Mouse (Mus musculus): ENCODE results near the gene Serpind1.

The Serpind1 gene

GRCm38 (mm10) chr16:17331855-17332254, 684 bp downstream of the Serpind1 start:
- H3K36me3 ChIP-seq (ENCODE audit: control insufficient read depth, insufficient read depth, low read length, poor library complexity, severe bottlenecking), result 0 out of 2 replicates have a peak, but pooled peaks cover 2% of the 10 kb centered on the region
- no peak for DNase-seq (ENCODE audit: low read depth, low spot score)
- no peaks in the 10 kb centered on the region for H3K27me3 ChIP-seq (ENCODE audit: control insufficient read depth, insufficient read depth, low read length, poor library complexity, severe bottlenecking)

- H3K27me3 ChIP-seq (ENCODE audit: control insufficient read depth, insufficient read depth, low read length, poor library complexity, severe bottlenecking), result no peaks in the 10 kb centered on the region
- no peaks in the 10 kb centered on the region for H3K36me3 ChIP-seq (ENCODE audit: control insufficient read depth, insufficient read depth, low read length, poor library complexity, severe bottlenecking)
- DNase-seq (ENCODE audit: low read depth, low spot score), result no peak
Measured at GRCm38 (mm10) chr16:17334574-17334973, 3.4 kb downstream of the Serpind1 start.

GRCm38 (mm10) chr16:17336089-17336488, 4.9 kb downstream of the Serpind1 start:
- DNase-seq (ENCODE audit: low read depth, low spot score), result no peak
- no peaks in the 10 kb centered on the region for H3K36me3 ChIP-seq (ENCODE audit: control insufficient read depth, insufficient read depth, low read length, poor library complexity, severe bottlenecking)
- no peaks in the 10 kb centered on the region for H3K27me3 ChIP-seq (ENCODE audit: control insufficient read depth, insufficient read depth, low read length, poor library complexity, severe bottlenecking)

GRCm38 (mm10) chr16:17339701-17340100, 8.5 kb downstream of the Serpind1 start:
- Histone ChIP-seq H3K27me3 (ENCODE audit: control insufficient read depth, insufficient read depth, low read length, poor library complexity, severe bottlenecking) (no peaks in the 10 kb centered on the region), H3K36me3 (ENCODE audit: control insufficient read depth, insufficient read depth, low read length, poor library complexity, severe bottlenecking) (no peaks in the 10 kb centered on the region)
- no peak for DNase-seq (ENCODE audit: low read depth, low spot score)

GRCm38 (mm10) chr16:17340705-17341104, 9.5 kb downstream of the Serpind1 start:
- H3K27me3 ChIP-seq (ENCODE audit: control insufficient read depth, insufficient read depth, low read length, poor library complexity, severe bottlenecking), result no peaks in the 10 kb centered on the region
- no peak for DNase-seq (ENCODE audit: low read depth, low spot score)
- H3K36me3 ChIP-seq (ENCODE audit: control insufficient read depth, insufficient read depth, low read length, poor library complexity, severe bottlenecking), result no peaks in the 10 kb centered on the region

GRCm38 (mm10) chr16:17341847-17342246, 10.7 kb downstream of the Serpind1 start:
- 0 out of 2 replicates have a peak, but pooled peaks cover 2% of the 10 kb centered on the region for H3K36me3 ChIP-seq (ENCODE audit: control insufficient read depth, insufficient read depth, low read length, poor library complexity, severe bottlenecking)
- no peak for DNase-seq (ENCODE audit: low read depth, low spot score)
- no peaks in the 10 kb centered on the region for H3K27me3 ChIP-seq (ENCODE audit: control insufficient read depth, insufficient read depth, low read length, poor library complexity, severe bottlenecking)

- Histone ChIP-seq H3K27me3 (ENCODE audit: control insufficient read depth, insufficient read depth, low read length, poor library complexity, severe bottlenecking) (no peaks in the 10 kb centered on the region), H3K36me3 (ENCODE audit: control insufficient read depth, insufficient read depth, low read length, poor library complexity, severe bottlenecking) (peaks cover 11% of the 10 kb centered on the region; the same call in 1 of the 2 replicates)
- DNase-seq (ENCODE audit: low read depth, low spot score), result no peak
Measured at GRCm38 (mm10) chr16:17345141-17345812, 14.1 kb downstream of the Serpind1 start.

GRCm38 (mm10) chr16:17345813-17346155, 14.6 kb downstream of the Serpind1 start:
- no peak for DNase-seq (ENCODE audit: low read depth, low spot score)
- H3K27me3 ChIP-seq (ENCODE audit: control insufficient read depth, insufficient read depth, low read length, poor library complexity, severe bottlenecking), result no peaks in the 10 kb centered on the region
- peaks cover 11% of the 10 kb centered on the region; the same call in 1 of the 2 replicates for H3K36me3 ChIP-seq (ENCODE audit: control insufficient read depth, insufficient read depth, low read length, poor library complexity, severe bottlenecking)

- peaks cover 11% of the 10 kb centered on the region; the same call in 1 of the 2 replicates for H3K36me3 ChIP-seq (ENCODE audit: control insufficient read depth, insufficient read depth, low read length, poor library complexity, severe bottlenecking)
- no peak for DNase-seq (ENCODE audit: low read depth, low spot score)
- no peaks in the 10 kb centered on the region for H3K27me3 ChIP-seq (ENCODE audit: control insufficient read depth, insufficient read depth, low read length, poor library complexity, severe bottlenecking)
Measured at GRCm38 (mm10) chr16:17346766-17347165, 15.6 kb downstream of the Serpind1 start.

GRCm38 (mm10) chr16:17356031-17356430, 24.9 kb downstream of the Serpind1 start:
- H3K36me3 ChIP-seq (ENCODE audit: control insufficient read depth, insufficient read depth, low read length, poor library complexity, severe bottlenecking), result peaks cover 18% of the 10 kb centered on the region
- DNase-seq (ENCODE audit: low read depth, low spot score), result no peak

GRCm38 (mm10) chr16:17358787-17359186, 27.6 kb downstream of the Serpind1 start:
- no peaks in the 10 kb centered on the region for H3K27me3 ChIP-seq (ENCODE audit: control insufficient read depth, insufficient read depth, low read length, poor library complexity, severe bottlenecking)
- DNase-seq (ENCODE audit: low read depth, low spot score), result no peak
- peaks cover 13% of the 10 kb centered on the region for H3K36me3 ChIP-seq (ENCODE audit: control insufficient read depth, insufficient read depth, low read length, poor library complexity, severe bottlenecking)

More at GRCm38 (mm10) chr16:17356031-17356430, 24.9 kb downstream of the Serpind1 start:
- H3K27me3 ChIP-seq (ENCODE audit: control insufficient read depth, insufficient read depth, low read length, poor library complexity, severe bottlenecking), result no peaks in the 10 kb centered on the region

GRCm38 (mm10) chr16:17382306-17382705, 51.1 kb downstream of the Serpind1 start:
- DNase-seq (ENCODE audit: low read depth, low spot score), result no peak
- H3K27me3 ChIP-seq (ENCODE audit: control insufficient read depth, insufficient read depth, low read length, poor library complexity, severe bottlenecking), result no peaks in the 10 kb centered on the region
- H3K36me3 ChIP-seq (ENCODE audit: control insufficient read depth, insufficient read depth, low read length, poor library complexity, severe bottlenecking), result peaks cover 15% of the 10 kb centered on the region

GRCm38 (mm10) chr16:17383594-17384326, 52.6 kb downstream of the Serpind1 start:
- Histone ChIP-seq H3K27me3 (ENCODE audit: control insufficient read depth, insufficient read depth, low read length, poor library complexity, severe bottlenecking) (no peaks in the 10 kb centered on the region), H3K36me3 (ENCODE audit: control insufficient read depth, insufficient read depth, low read length, poor library complexity, severe bottlenecking) (peaks cover 12% of the 10 kb centered on the region)
- DNase-seq (ENCODE audit: low read depth, low spot score), result no peak

- no peak for DNase-seq (ENCODE audit: low read depth, low spot score)
- Histone ChIP-seq H3K27me3 (ENCODE audit: control insufficient read depth, insufficient read depth, low read length, poor library complexity, severe bottlenecking) (no peaks in the 10 kb centered on the region), H3K36me3 (ENCODE audit: control insufficient read depth, insufficient read depth, low read length, poor library complexity, severe bottlenecking) (no peaks in the 10 kb centered on the region)
Measured at GRCm38 (mm10) chr16:17392784-17393183, 61.6 kb downstream of the Serpind1 start.

All from splenic B cell, adult 2 months (primary cell).